Mouse (Mus musculus): ENCODE data around the gene Wdr61.

Wdr61 gene

GRCm38 (mm10) chr9:54733921-54734638, at the start of gene Wdr61:
Gene Wdr61, minus strand, starts transcription at chr9:54734519.
- peak; percentile 90 for DNase-seq (ENCODE audit: low read depth, low spot score)

GRCm38 (mm10) chr9:54784003-54784402, 49.7 kb upstream of the Wdr61 start:
- DNase-seq (ENCODE audit: low read depth, low spot score), result no peak

GRCm38 (mm10) chr9:54782504-54782903, 48.2 kb upstream of the Wdr61 start:
- DNase-seq (ENCODE audit: low read depth, low spot score), result no peak

GRCm38 (mm10) chr9:54779280-54779679, 45.0 kb upstream of the Wdr61 start:
- DNase-seq (ENCODE audit: low read depth, low spot score), result no peak

- DNase-seq (ENCODE audit: low read depth, low spot score), result no peak
Observed at GRCm38 (mm10) chr9:54776451-54776982, 42.2 kb upstream of the Wdr61 start.

GRCm38 (mm10) chr9:54770140-54770780, 35.9 kb upstream of the Wdr61 start:
- DNase-seq (ENCODE audit: low read depth, low spot score), result no peak

GRCm38 (mm10) chr9:54765336-54766085, 31.2 kb upstream of the Wdr61 start:
- no peak for DNase-seq (ENCODE audit: low read depth, low spot score)

- DNase-seq (ENCODE audit: low read depth, low spot score), result no peak
Observed at GRCm38 (mm10) chr9:54764561-54765217, 30.4 kb upstream of the Wdr61 start, which contains the start of gene Crabp1. Gene Crabp1, plus strand, starts transcription at chr9:54764748.

GRCm38 (mm10) chr9:54764091-54764490, 29.8 kb upstream of the Wdr61 start:
- no peak for DNase-seq (ENCODE audit: low read depth, low spot score)

- no peak for DNase-seq (ENCODE audit: low read depth, low spot score)
Observed at GRCm38 (mm10) chr9:54759592-54759991, 25.3 kb upstream of the Wdr61 start.

- no peak for DNase-seq (ENCODE audit: low read depth, low spot score)
Observed at GRCm38 (mm10) chr9:54752944-54753295, 18.6 kb upstream of the Wdr61 start.

- DNase-seq (ENCODE audit: low read depth, low spot score), result no peak
Observed at GRCm38 (mm10) chr9:54752201-54752943, 18.1 kb upstream of the Wdr61 start.

- no peak for DNase-seq (ENCODE audit: low read depth, low spot score)
Observed at GRCm38 (mm10) chr9:54751684-54752083, 17.4 kb upstream of the Wdr61 start.

GRCm38 (mm10) chr9:54750215-54750981, 16.1 kb upstream of the Wdr61 start:
- no peak for DNase-seq (ENCODE audit: low read depth, low spot score)

GRCm38 (mm10) chr9:54745740-54746370, 11.5 kb upstream of the Wdr61 start:
- no peak for DNase-seq (ENCODE audit: low read depth, low spot score)

GRCm38 (mm10) chr9:54743891-54744290, 9.6 kb upstream of the Wdr61 start:
- no peak for DNase-seq (ENCODE audit: low read depth, low spot score)

GRCm38 (mm10) chr9:54738376-54738775, 4.1 kb upstream of the Wdr61 start:
- no peak for DNase-seq (ENCODE audit: low read depth, low spot score)

GRCm38 (mm10) chr9:54736284-54736701, 2.0 kb upstream of the Wdr61 start:
- peak; percentile 60 for DNase-seq (ENCODE audit: low read depth, low spot score)

GRCm38 (mm10) chr9:54734639-54735252, 427 bp upstream of the Wdr61 start:
- DNase-seq (ENCODE audit: low read depth, low spot score), result no peak
